ENCODE assay signal across 8 mouse cellular contexts in genomic region chr3:88141787-88142523, GRCm38 (mm10). TPM values are rescaled to one million over a fixed set of nuclear protein-coding genes. Genes with fewer than 3 reads are reported as not detected.
DNase-seq lines count a peak whose midpoint lies in the region; ATAC-seq lines count a peak whose summit lies in the region.

Gene Mef2d (plus strand): TSS chr3:88142372.

- intact Hi-C loops in heart, postnatal 14 days (cut with DNase I): no loop called here

- peak; percentile 89 for ATAC-seq in forebrain, embryonic 14.5 days
- peak; percentile 90 for ATAC-seq in neural tube, embryonic 15.5 days (ENCODE audit: low FRiP score)

- H3K9ac ChIP-seq in forebrain, embryonic 14.5 days (ENCODE audit: low read length): peak within 1 kb of the TSS; percentile 90
- peak within 1 kb of the TSS; percentile 83 for H3K9ac ChIP-seq in neural tube, embryonic 15.5 days (replicated peaks)

- under 1% methylated on average over 49 of the region's 52 CpGs for WGBS in forebrain, embryonic 14.5 days
- WGBS in neural tube, embryonic 15.5 days: under 1% methylated on average over 47 of the region's 52 CpGs

- H3K9me3 ChIP-seq in forebrain, embryonic 14.5 days (replicated peaks; ENCODE audit: control insufficient read depth, low read length): no peaks in the 10 kb centered on the region
- no peaks in the 10 kb centered on the region for H3K9me3 ChIP-seq in neural tube, embryonic 15.5 days (replicated peaks)

- 0 out of 2 replicates have a peak, but pooled peaks cover 3% of the 10 kb centered on the region for H3K36me3 ChIP-seq in forebrain, embryonic 14.5 days (ENCODE audit: control insufficient read depth, insufficient read depth, low read length)
- H3K36me3 ChIP-seq in neural tube, embryonic 15.5 days: no peaks in the 10 kb centered on the region

- peak within 1 kb of the TSS; percentile 98 for H3K27ac ChIP-seq in forebrain, embryonic 14.5 days (ENCODE audit: low read depth, low read length)
- H3K27ac ChIP-seq in neural tube, embryonic 15.5 days (replicated peaks): peak within 1 kb of the TSS; percentile 98

- H3K27me3 ChIP-seq in forebrain, embryonic 14.5 days (replicated peaks; ENCODE audit: control insufficient read depth, insufficient read depth, low read length): peaks cover 12% of the 10 kb centered on the region; the same call in 1 of the 2 replicates
- H3K27me3 ChIP-seq in neural tube, embryonic 15.5 days (replicated peaks): peaks cover 14% of the 10 kb centered on the region

- H3K4me1 ChIP-seq in forebrain, embryonic 14.5 days (ENCODE audit: control insufficient read depth, insufficient read depth, low read length): peaks cover 45% of the 10 kb centered on the region
- peaks cover 79% of the 10 kb centered on the region for H3K4me1 ChIP-seq in neural tube, embryonic 15.5 days

- peak; percentile 97 for DNase-seq in ES-CJ7 (ENCODE audit: low read depth, low spot score)
- peak; percentile 95 for DNase-seq in cerebellum, adult 11 months
- peak; percentile 98 for DNase-seq in forebrain, embryonic 14.5 days (ENCODE audit: low spot score)
- peak; percentile 97 for DNase-seq in heart, postnatal 14 days
- peak; percentile 97 for DNase-seq in layer of hippocampus, adult 11-12 months (ENCODE audit: low spot score)
- peak; percentile 95 to 97 for DNase-seq in lung, adult 18-20 months
- DNase-seq in testis, postnatal 14 days (ENCODE audit: low spot score): peak; percentile 96

- peak within 1 kb of the TSS; percentile 96 for H3K4me2 ChIP-seq in forebrain, embryonic 14.5 days (ENCODE audit: low read length)
- H3K4me2 ChIP-seq in neural tube, embryonic 15.5 days: peak within 1 kb of the TSS; percentile 94

- peak within 1 kb of the TSS; percentile 88 for H3K4me3 ChIP-seq in forebrain, embryonic 14.5 days (ENCODE audit: low read depth, low read length)
- peak within 1 kb of the TSS; percentile 82 for H3K4me3 ChIP-seq in neural tube, embryonic 15.5 days (replicated peaks)

RNA-seq across cellular contexts. Expression of gene Mef2d, which starts in this region (rescaled TPM):
- polyA plus RNA-seq in forebrain, embryonic 14.5 days (2014; fragmentation: Nextera tagmentation; extraction: Ambion mirVana): 17.3 and 20.4 TPM in 2 replicates
- total RNA-seq in heart, postnatal 14 days (2021): 100 to 1,000 TPM; 128 to 130 TPM
- 14.3 and 20.3 TPM in 2 replicates for polyA plus RNA-seq in neural tube, embryonic 15.5 days (2015; fragmentation: Nextera tagmentation; extraction: Ambion mirVana)

Comparison
In these comparisons a context has a peak if more than half of its experiments do, and no peak if none do; other contexts are left out.
1. Peak in every context shown above with its lines: DNase-seq, ATAC-seq, H3K4me3 ChIP-seq and H3K27ac ChIP-seq.